Mouse (Mus musculus) gastrocnemius, postnatal 10 days (tissue): ENCODE measurements around the gene Dlx5. TPM values are rescaled to one million over a fixed set of nuclear protein-coding genes. Genes with fewer than 3 reads are reported as not detected.

Experiments
- DNase-seq: peaks from one replicate; pipeline ENCODE4 v3.0.0; 2021; ENCODE audit warnings: mixed read lengths
- total RNA-seq, 2 experiments: library from RNA; stranded (reverse); gene quantifications; 2 replicates each; pipeline ENCODE4 v1.2.3; 2021

Gene Dlx5
- total RNA-seq, 2 experiments from 2014 or later = 1.9 TPM; not detected in 1

DNA sequence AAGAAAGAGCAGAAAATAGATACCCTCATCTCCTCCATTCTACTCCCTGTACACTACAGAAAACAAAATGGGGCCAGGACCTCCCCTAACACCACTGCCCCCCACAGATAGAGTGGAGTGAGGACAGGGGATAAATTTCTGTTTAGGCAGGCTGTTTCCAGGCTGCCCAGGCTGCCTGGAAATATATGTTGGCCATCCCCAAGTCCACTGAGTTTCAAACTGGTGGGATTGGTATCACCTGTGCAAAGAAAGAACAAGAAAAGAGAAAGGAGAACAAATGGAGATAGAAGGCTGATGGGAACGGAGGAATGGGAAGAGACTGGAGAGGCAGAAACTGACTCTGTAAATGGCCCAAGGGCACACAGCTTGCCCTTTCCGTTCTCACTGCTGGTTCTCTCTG lies 5.7 kb downstream of the Dlx5 start:
- DNase-seq = no peak

DNA sequence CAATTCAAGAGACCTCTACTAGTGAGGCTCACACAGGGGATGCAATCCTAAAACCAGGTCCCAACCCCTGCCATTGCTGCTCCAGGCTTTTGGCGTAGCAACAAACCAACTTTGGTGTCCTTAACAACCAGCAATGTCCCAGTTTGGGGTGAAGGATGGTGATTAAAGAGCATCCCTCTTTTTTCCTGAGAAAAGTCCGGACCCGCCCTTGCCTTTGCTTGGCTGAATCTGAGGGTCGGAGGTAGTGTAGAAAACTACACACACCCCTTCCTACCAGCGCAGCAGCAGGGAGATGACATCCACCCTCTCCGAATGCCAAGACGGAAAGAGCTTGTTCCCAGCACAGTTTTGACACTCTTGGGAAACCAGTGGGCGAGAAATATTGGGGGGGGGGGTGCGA lies 6.2 kb downstream of the Dlx5 start:
- DNase-seq = no peak

DNA sequence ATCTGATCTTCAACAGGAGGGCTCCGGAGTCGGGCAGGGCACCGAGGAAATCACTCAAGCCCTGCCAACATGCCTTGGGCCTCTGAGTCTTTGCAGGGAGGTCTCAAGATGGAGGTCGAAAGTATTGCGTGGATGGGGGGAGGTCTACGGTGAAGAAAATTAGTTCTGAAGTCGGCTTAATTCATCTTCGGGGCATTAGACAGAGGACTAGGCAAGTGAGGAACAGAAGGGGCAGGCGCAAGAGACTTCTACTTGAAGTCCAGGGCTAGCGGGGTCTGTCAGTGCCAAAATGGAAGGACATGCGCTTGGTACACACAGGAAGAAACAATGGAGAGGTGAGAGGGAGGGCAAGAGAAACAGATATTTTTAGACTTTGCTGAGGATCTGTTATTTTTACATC lies 6.7 kb downstream of the Dlx5 start:
- no peak for DNase-seq

DNA sequence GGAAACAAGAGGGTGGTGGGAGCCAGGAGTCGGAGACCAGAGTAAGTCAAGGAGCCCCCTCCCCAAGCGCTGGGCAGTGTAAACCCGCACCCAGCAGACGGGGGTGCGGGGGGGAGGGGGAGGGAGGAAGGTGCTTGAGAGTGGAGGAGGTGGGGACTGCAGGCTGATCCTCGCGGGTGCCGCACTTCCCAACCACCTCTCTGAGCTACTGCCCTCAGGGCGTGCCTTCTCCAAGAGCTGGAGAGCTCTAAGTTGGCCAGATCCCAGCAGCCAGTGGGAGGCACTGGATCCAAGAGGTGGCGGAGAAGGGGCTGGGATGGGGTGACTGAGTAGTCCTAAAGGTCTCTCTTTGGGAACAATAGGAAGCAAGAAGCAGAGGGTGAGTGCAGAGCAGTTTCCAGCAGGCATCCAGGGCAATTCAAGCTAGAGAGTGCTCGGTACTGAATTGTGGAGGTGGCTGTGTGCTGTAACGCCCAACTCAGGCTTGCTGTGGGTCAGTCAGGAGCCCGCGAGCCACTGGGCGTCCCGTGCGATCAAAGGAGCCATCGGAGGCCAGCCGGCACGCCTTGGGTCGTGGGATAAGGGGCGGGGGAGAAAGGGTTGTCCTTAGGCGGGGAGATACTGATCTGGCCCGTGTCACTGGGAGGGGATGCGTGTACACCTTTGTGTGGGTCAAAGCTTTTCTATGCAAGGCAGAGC lies 7.7 kb downstream of the Dlx5 start:
- DNase-seq = no peak

DNA sequence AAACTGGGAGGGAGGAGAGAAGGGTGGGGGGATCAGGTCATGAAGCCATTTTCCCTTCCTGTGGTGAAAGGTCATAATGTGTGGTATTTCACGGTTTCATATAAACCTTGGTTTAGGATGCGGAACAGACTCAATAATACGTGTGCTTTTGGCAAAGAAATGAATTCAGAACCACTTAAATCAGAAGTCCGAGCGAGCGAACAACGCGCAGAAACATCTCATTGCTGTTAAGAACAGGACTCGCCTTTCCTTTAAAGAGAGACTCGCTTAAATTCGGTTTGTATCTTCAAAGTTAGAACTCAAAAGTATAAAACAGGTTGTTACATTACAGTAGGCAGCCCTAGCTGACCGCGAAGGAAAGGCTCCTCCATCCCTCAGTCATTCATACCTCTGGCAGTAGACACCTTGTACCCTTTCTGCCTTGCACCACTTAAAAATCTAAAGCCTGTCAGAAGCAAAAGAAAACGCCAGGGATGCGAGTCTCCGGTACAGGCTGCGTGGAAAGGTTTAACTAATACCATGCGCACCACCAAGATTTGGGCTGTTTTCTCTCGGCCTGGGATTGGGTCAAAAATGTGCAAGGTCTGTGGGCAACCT lies 8.3 kb downstream of the Dlx5 start:
- DNase-seq = no peak

DNA sequence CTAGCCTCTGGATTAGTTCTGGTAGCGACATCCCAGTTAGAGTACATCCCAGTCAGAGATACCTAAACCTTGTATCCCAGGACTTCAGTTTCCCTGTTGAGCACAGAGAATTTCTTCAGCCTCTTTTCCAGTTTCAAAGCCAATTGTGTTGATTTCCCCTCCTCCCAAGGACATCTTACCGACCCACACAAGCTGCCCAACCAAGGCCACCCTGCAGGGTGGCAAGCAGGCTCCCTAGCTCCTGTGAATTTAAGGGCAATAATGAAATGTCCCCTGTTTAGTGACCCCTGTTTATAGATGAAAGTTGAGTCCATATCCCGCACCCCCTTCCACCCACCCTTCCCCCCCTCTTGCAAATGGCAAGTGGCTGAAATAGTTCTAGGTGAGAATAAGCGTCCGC lies 9.0 kb downstream of the Dlx5 start:
- no peak for DNase-seq

DNA sequence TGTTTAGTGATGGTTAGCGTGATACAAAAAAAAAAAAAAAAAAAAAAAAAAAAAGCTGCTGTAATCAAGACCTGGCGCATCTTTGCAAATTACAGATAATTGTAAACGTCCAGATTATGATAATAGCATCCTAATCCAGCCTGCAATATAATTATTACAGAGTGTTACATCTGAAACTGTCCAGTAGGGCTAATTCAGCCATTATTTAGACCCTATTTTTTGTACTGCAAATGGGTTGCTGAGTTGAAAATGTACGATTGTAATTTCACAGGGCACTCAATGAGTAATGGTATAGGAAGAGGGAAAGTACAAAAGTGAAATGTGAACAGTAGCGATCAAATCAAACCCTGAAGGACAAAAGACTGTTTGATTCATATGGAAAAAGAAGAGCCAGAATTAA lies 10.2 kb downstream of the Dlx5 start:
- DNase-seq = no peak

DNA sequence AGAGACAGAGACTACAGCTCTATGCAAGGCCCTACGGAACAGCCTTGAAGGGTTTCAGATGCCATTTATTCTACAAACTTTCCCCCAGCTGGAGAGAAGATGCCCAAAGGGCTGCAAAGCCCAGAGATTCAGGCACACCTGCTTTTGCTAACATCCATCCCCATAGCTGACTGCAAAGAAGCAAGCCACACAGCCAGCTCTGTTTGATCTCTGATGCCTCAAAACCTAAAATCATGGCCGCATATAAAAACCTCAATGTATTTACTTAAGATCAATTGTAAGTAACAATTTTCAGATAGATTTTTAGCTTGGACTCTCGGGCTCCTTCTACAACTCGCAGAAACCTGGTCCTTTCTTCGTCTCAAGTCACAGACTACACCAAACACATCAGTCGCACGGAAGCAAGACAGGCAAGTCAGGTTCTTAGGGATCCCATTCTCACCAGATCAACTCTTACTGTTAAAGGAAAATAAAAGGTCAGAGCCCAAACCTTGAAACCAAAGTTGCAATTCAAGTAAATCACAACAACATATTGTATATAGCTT lies 10.9 kb downstream of the Dlx5 start:
- no peak for DNase-seq

DNA sequence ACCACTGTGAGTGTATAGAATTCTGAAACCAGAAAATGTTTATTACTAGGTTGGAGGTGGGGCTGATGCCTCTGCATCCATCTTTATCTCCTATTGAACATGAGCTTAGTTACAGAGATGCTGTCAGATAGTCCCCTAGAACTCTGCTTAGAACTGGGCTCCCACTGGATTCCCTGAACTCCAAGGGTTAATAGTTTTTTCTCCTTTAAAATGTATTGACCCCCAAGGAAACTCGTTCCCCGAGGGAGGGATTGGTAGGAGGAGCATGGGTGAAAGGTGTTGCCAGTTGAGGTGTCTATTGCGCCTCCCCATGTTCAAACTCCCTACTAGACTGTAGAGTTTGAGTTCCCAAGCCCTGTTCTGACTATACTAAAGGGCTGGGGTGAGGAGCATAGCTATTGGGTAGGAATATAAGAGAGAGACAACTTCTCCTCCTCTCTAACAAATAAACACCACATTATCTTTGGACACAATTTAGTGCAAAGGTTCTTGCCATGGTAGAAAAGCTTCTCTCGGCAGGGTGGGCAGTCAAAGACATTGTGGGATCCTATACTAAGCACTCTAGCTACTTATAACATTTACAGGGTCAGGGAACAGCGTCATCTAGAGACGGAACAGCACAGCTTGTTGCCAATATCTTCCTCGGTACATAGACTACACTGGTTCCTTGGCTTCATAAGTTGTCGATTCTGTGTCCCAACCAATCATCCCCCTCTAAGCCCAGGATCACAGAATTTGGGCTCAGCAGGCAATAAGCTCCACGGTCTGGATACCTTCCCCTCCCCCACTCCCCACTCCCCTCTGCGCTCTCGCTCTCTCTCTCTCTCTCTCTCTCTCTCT lies 11.7 kb downstream of the Dlx5 start:
- no peak for DNase-seq

DNA sequence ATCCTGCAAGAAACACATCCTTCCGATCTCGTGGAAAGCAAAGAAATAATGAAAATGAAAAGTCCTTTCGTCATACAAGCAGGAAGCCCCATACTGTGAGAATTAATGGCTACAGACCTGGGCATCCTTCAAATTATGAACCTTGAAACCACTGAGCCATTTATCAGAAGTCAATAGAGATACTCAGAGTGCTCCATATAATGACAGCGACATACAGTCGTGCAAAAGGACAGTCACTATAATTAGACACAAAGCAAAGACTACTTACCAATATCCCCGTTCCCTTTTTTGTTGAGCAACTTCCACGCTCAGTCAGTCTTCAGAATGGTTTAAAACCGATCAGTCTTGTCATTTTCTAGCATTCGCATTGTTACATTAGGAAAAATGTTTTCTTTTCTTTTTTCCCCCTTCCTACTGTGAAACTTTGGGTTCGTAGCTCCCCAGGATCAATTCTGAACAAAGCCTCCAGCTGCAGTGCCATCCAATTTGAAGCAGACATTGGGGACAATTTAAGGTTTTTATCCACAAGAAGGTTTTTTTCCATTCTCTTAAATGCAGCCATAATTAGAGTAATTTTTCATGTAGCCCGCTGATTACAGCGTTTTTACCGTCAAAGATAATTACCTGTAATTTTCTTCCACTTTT lies 12.7 kb downstream of the Dlx5 start:
- DNase-seq = no peak

DNA sequence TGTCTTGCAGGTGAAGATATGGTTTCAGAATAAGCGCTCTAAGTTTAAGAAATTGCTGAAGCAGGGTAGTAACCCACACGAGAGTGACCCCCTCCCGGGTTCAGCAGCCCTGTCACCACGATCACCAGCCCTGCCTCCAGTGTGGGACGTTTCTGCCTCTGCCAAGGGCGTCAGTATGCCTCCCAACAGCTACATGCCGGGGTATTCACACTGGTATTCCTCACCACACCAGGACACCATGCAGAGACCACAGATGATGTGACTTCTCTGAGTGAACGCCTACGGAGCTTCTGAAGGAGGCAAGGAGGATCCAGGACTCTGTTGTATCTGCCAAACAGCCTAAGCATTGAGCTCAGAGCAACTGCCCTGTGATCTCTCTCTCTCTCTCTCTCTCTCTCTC lies 14.9 kb downstream of the Dlx5 start:
- no peak for DNase-seq

DNA sequence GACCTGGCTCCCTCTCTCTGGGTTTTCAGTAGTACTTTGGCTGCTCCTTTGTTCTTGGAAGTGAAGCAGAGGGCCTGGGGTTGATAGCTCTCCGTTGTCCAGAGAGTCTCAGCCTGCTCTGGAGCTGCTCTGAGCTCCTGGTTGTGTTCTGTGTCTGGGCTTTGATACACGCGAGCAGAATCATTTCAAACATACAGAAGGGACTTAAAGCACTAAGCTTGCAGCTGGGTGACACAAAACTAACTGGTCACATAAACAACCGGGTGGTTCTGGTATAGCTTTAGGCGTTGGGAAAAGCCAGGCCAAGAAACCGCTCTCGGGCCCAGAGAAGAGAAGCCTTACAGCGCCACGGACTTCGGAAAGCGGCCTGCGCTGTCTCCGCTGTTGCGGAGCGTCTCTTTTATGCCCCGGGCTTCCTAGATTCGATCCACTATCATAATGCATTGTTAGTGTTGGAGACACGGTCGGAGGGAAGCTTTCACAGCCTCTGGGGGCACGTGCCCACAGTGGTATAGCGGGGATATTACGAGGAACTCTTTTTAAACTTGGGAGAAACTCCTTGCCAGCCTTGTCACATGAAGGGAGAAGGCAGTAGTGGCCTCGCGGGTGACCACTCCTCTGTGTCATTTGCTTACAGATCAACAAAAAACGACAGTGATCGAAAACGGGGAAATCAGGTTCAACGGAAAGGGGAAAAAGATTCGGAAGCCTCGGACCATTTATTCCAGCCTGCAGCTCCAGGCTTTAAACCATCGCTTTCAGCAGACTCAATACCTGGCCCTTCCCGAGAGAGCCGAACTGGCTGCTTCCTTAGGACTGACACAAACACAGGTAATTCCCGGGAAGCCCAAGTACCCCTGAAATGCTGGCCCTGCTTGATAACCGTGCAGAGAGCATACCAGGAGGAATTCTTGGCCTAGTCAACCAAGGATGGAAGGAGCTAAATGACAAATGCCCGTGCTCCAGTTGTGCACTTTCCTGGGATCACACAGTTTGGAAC lies 17.1 kb downstream of the Dlx5 start:
- DNase-seq = no peak

DNA sequence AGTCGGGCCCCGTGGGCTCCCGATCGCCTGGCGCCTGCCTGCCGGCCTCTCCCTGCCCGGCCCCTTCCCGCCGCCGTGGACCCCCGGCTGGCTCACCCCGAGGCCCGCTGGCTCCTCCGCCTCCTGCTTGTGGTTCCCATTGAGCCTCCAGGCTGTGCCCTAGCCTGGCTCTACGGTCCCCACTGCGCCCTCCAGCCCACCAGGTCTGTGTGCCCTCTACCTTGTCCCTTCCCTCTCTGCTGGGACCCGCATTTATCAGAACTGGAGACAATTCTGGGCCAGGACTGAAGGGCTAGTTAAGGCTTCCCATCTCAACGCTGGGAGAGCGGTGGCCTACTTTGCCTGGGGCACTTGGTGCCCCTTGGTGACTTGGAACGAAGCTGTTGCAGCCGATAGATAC lies 17.9 kb downstream of the Dlx5 start:
- no peak for DNase-seq

DNA sequence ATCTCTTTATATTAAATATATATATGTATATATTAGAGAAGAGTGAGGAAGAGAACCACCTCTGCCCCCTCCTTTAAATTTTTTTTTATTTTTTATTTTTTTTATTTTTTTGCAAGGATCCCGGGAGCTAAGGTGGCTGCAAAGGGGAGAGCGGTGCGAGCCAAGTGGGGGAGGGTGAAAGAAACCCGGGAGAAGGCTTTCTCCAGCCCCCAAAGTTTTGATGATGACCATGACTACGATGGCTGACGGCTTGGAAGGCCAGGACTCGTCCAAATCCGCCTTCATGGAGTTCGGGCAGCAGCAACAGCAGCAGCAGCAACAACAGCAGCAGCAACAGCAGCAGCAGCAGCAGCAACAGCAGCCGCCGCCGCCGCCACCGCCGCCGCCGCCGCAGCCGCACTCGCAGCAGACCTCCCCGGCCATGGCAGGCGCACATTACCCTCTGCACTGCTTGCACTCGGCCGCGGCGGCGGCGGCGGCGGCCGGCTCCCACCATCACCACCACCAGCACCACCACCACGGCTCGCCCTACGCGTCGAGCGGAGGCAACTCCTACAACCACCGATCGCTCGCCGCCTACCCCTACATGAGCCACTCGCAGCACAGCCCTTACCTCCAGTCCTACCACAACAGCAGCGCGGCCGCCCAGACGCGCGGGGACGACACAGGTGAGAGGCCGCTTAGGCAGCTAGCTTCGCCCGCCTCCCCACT lies 18.6 kb downstream of the Dlx5 start, which contains the start of gene Dlx6:
Gene Dlx6, plus strand, starts transcription at position 175 of the 711 bp plus-strand sequence.
- no peak for DNase-seq

DNA sequence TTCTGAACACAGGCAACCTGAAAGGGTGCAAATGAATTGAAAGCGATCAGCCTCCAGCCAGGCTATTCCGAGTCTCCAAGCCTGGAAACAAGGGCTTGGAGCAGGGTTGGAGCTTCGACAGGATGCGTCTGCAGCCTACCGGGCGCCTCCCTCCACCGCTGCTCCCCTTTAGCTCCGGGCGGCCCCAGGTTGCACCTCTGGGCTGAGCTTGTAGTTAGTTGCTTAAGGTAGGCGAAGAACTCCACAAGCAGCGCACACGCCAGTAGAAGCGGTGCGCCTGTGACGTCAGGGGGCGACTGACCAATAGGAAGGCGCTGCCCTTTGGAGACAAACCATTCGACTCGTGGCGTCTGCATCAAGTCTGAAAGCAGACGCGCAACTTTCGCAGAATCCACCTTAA lies 19.3 kb downstream of the Dlx5 start:
- no peak for DNase-seq

DNA sequence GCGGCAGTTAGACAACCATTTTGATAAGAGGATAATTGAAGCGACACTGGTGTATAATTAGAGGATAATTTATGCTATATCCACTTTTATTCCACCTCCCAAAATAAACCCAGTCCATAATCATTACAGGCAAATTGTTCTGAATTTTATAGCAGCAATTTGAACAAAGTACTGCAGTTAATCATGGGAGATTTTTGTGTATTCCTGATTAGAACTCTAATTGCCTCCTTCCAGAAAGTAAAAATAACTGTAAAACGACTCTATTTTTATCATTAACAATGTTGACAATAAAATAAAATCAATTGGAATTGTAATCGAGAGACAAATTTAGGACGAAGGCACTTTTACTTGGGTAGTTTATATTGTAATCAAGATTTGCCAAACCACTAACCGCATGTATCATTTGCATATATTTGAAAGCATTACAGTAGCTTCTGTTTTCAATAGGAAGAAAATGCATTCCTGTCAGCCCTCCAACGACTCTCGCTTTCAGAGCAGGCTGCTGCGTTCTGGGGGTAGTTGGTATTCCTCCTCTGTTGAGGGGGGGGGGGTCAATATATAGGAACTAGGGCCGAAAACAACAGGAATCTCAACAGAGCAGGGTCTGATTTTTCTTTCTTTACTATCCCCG lies 20.0 kb downstream of the Dlx5 start:
- no peak for DNase-seq

DNA sequence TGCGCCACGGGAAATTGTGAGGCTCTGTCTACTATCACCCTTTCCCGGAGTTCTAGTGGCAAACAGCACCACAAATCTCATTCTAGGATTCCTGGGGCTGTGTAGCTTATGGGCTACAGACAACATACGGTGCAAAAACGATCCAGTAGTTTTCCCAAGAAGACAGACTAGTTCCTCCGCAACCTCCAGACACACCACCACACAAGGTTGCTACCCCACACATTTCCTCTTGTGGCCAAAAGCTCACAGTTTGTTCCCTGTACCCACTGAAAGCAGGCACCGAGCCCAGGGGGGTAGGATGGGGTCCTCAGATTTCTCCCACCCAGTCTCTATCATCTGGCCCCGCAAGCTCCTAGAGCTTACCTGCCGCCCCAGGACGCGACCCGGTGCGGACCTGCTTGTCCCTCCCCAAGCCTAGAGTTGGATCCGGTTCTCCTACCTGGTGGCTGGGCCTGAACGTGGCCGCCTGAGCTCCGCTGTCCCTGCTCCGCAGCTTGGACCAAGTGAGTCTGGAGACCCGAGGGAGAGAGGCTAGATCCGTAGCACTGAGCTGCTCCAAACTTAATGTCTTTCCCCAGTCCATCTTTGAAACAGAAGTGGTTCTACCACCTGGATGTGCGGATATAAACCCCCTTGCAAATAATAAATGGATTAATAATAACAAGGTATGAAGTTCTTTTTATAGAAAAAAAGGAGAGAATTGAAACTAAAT lies 20.6 kb downstream of the Dlx5 start:
- DNase-seq = no peak

DNA sequence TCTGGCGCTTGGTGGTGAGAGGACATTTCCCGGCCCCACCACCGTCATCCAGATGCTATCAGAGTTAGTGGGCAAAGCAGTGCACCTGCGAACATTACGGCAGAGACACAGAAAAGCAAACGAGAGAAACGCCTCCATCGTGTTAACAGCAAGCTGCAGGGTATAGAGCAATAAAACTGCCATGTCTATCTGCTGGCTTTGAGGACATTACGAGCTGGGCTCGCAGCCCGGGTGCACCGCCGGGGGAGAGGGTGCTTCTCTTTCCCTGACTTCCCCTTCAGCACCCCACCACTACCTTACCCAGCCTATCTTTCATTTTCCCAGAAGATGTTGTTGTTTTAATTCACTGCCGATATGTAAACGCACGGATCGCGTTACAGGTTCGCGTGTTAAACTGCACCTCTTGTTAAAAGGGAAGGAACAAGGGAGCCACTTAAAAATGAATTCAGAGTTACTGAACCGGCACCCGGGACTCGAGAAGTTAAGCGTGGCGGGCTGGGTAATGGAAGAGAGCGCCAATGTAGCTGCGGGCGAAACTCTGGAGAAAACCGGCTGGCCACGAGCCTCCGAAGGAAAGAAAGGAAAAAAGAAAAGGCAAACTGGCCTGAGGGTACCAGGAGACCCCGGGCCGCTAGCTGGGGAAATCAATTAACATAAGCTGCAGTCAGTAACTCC lies 21.3 kb downstream of the Dlx5 start:
- no peak for DNase-seq

DNA sequence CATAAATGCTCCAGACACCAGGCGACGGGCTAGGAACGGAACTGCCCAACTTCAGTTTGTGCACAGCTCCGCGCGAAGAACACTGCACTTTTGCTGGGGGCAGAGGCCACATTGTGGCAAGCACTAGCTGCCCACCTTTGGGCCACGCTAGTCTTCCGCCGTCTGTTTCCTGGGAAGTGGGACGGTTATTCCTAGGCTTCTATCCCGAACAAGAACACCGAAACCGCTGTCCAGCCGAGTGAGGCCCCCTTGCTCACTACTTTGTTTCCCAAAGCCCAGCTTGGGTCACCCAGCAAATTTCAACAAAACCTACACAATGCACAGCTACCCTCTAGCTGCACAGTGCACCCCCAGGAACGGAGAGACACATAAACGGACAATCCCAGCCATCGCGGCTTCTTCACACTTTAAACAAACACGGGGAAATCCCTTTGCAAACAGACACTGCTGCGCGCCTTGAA lies 21.9 kb downstream of the Dlx5 start:
- no peak for DNase-seq
